Mouse (Mus musculus): ENCODE measurements at regions not wholly inside any gene's neighbourhood (a gene's known extent, or its start where the extent isn't known, plus 50 kb on each side); places are given as distances from the start of the nearest gene placed in this dataset.

DNA sequence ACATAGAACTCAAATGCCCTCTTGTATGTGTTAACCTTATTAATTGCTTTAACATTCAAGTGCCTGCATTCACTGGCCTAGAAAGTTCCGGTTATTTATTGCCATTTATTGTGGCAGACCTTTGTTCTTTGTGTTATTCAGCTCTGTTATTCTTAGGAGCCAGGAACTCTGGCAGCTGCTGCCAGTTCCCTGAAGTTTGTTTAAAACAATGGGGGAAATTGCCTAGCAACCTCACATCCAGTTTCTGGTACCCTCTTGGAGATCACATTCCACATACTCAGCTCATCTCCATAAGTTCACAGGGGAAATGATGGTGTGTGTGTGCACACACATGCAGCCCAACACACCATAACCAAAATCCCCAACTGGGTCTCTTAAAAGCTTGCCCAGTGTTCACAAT lies 270.8 kb upstream of the Ctso start:
- TF ChIP-seq CTCF (IDR thresholded peaks at IDR 0.05; ENCODE audit: borderline replicate concordance, insufficient read depth, low read depth, low read length) (no peak), POLR2A (IDR thresholded peaks at IDR 0.05; ENCODE audit: borderline replicate concordance, insufficient read depth, low read length) (no peak)
